Mouse (Mus musculus) heart, adult 2 months (tissue): ENCODE results near the gene Rtf1. TPM values are rescaled to one million over a fixed set of nuclear protein-coding genes. Genes with fewer than 3 reads are reported as not detected.

Source experiments
- DNase-seq, 2 experiments: peaks; one replicate each; pipeline ENCODE4 v3.0.0; 2021
- H3K27ac ChIP-seq: fragments of 200-600 bp; 2 replicates; pipeline ENCODE4 v1.8.1; 2022
- H3K27me3 ChIP-seq: fragments of 200-500 bp; 2 replicates; pipeline ENCODE4 v1.6.1; 2012; ENCODE audit warnings: mild to moderate bottlenecking, low read length, inconsistent platforms, mixed read lengths; ENCODE audit not compliant: control insufficient read depth, insufficient read depth
- H3K36me3 ChIP-seq: fragments of 200-500 bp; 2 replicates; pipeline ENCODE4 v1.6.1; 2012; ENCODE audit warnings: low read length, inconsistent platforms; ENCODE audit not compliant: control insufficient read depth, insufficient read depth
- H3K4me1 ChIP-seq: fragments of 200-500 bp; 2 replicates; pipeline ENCODE4 v1.6.1; 2011; ENCODE audit warnings: low read length; ENCODE audit not compliant: control insufficient read depth, insufficient read depth
- H3K4me3 ChIP-seq: fragments of 200-600 bp; 2 replicates; pipeline ENCODE4 v1.8.1; 2022
- H3K79me2 ChIP-seq: fragments of 200-500 bp; replicated peaks from 2 replicates; pipeline ENCODE4 v1.6.1; 2012; ENCODE audit warnings: mild to moderate bottlenecking, inconsistent platforms, low read length, moderate library complexity, mixed read lengths; ENCODE audit not compliant: control insufficient read depth, insufficient read depth
- H3K9ac ChIP-seq: fragments of 200-500 bp; 2 replicates; pipeline ENCODE4 v1.6.1; 2012; ENCODE audit warnings: low read depth, mild to moderate bottlenecking, control low read depth, inconsistent platforms, low read length, mixed read lengths
- CTCF ChIP-seq: fragments of 200-600 bp; IDR thresholded peaks from 2 replicates; pipeline ENCODE4 v1.8.1; 2022; ENCODE audit warnings: antibody characterized with exemption, mild to moderate bottlenecking, moderate library complexity
- EP300 ChIP-seq: fragments of 200-500 bp; IDR thresholded peaks from 2 replicates; pipeline ENCODE4 v1.6.1; 2011; ENCODE audit warnings: low read depth, low read length, control low read depth; ENCODE audit not compliant: insufficient read depth
- POLR2A ChIP-seq: fragments of 200-500 bp; IDR thresholded peaks from 2 replicates; pipeline ENCODE4 v1.6.1; 2011; ENCODE audit warnings: mild to moderate bottlenecking, low read depth, low read length, control low read depth; ENCODE audit not compliant: insufficient read depth
- WGBS: fragments of 180-500 bp; shearing (Covaris S2); methylation state at CpG from one replicate; pipeline ENCODE4 v1.1.7; 2018; 5-methylcytosine and 5-hydroxymethylcytosine counted together
- intact Hi-C: fragments of 180-260 bp; cut with DNase I; formaldehyde crosslinking; loops from one replicate; pipeline ENCODE4 v1.15.1; 2025
- polyA plus RNA-seq: library from polyadenylated mRNA; depleted of rRNA; stranded (reverse); fragments of >200 nt; gene quantifications from 2 replicates; pipeline ENCODE4 v1.2.3, GENCODE M21; 2012
- total RNA-seq, 2 experiments: library from RNA; stranded (reverse); gene quantifications; 2 replicates each; pipeline ENCODE4 v1.2.3; 2021

Gene Rtf1
- total and polyA plus RNA-seq, 3 experiments = 8.7 to 22.8 (median 21.9) TPM

DNA sequence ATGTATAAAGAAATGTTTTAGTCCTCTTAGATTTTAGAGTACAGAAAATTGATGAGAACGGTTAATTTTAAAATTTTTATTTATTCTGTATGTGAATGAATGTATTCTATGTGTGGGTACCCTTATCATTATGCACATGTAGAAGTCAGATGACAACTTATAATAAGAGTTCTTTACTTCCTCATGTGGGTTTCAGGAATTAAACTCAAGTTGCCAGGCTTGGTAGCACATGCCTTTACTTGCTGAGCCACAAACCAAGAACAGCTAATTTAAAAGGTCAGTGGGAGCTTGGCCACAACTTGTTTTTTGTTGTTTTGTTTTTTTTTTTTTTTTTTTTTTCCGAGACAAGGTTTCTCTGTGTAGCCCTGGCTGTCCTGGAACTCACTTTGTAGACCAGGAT is 20.0 kb downstream of the Rtf1 start:
- no peaks in the 10 kb centered on the region; the same call in 1 of the 2 replicates for H3K79me2 ChIP-seq
- H3K4me1 ChIP-seq = peaks cover 2% of the 10 kb centered on the region
- WGBS = 85% methylated on average over 2 of the region's 2 CpGs
- no peak overlapping the region for H3K9ac ChIP-seq
- H3K27ac ChIP-seq = no peak overlapping the region
- no peak overlapping the region for H3K4me3 ChIP-seq
- no peaks in the 10 kb centered on the region for H3K27me3 ChIP-seq
- peaks cover 7% of the 10 kb centered on the region for H3K36me3 ChIP-seq
- intact Hi-C loops = no loop called here
- no peak for DNase-seq
- TF ChIP-seq POLR2A (no peak), CTCF (no peak), EP300 (no peak)

DNA sequence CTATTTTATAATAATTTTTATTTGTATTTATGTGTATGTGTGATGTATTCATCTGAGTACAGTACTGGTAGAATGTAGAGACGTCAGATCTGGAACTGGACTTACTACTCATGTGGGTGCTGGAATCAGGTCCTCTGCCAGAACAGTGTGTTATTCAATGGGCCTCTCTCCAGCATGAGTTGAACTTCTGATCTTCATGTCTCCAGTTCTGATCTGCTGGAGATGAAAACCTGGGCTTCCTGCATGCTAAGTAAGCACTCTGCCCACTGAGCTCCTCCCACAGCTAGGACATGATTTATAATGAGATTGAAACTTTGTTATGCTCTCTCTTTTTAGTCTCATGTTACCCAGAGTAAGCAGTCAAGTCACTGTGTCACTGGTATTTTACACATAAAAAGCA is 21.2 kb downstream of the Rtf1 start:
- Histone ChIP-seq H3K27me3 (no peaks in the 10 kb centered on the region), H3K9ac (no peak overlapping the region), H3K36me3 (peaks cover 2% of the 10 kb centered on the region; the same call in 1 of the 2 replicates), H3K4me3 (no peak overlapping the region), H3K79me2 (no peaks in the 10 kb centered on the region; the same call in 1 of the 2 replicates), H3K4me1 (peaks cover 1% of the 10 kb centered on the region), H3K27ac (no peak overlapping the region)
- intact Hi-C loops = no loop called here
- WGBS = 37% methylated on average over 1 of the region's 1 CpGs
- DNase-seq = no peak
- TF ChIP-seq CTCF (no peak), EP300 (no peak), POLR2A (no peak)

DNA sequence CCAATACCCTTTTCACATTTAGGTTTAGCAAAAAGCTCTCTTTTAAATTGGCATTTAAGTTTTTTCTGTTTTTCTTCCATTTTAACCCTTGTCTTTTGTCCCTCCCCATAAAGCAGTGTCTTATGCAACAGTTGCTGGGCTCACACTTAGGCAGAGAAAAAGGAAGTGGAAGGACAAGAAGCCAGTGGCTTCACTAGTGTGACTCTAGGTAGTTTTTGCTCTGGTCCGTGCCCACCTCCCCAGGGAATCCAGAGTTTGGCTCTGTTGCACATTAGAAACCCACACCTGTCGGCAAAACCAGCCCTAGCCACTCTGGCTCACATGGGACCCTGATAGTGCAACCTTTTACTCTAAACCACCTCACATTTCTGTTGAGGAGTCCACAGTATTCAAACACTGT is 23.6 kb downstream of the Rtf1 start:
- Histone ChIP-seq H3K9ac (no peak overlapping the region), H3K4me1 (no peaks in the 10 kb centered on the region; the same call in 1 of the 2 replicates), H3K4me3 (no peak overlapping the region), H3K36me3 (no peaks in the 10 kb centered on the region; the same call in 1 of the 2 replicates), H3K27me3 (no peaks in the 10 kb centered on the region), H3K27ac (no peak overlapping the region), H3K79me2 (no peaks in the 10 kb centered on the region; the same call in 1 of the 2 replicates)
- WGBS = 75% methylated on average over 2 of the region's 2 CpGs
- DNase-seq = no peak
- intact Hi-C loops = no loop called here
- no peak for TF ChIP-seq POLR2A
- TF ChIP-seq EP300 = no peak
- TF ChIP-seq CTCF = no peak

DNA sequence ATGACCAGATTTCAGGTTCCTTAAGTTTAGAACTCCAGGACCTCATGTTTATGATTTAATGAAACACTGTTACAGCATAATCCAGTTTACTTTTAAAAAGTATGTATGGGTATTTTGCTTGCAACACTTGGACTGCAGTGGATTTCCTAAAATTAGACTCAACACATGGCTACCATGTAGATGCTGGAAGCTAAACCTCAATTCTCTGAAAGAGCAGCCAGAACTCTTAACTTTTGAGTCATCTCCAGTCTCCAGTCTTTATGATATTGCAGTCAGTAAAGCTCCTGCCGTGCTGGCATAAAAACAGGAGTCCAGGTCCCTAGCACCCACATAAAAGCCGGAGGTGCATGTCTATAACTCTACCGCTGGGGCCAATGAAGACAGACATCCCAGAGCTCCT is 25.1 kb downstream of the Rtf1 start:
- TF ChIP-seq CTCF = no peak
- no peak for TF ChIP-seq EP300
- TF ChIP-seq POLR2A = no peak
- Histone ChIP-seq H3K36me3 (no peaks in the 10 kb centered on the region; the same call in 1 of the 2 replicates), H3K27me3 (no peaks in the 10 kb centered on the region), H3K4me1 (no peaks in the 10 kb centered on the region; the same call in 1 of the 2 replicates), H3K79me2 (no peaks in the 10 kb centered on the region; the same call in 1 of the 2 replicates), H3K9ac (no peak overlapping the region), H3K4me3 (no peak overlapping the region), H3K27ac (no peak overlapping the region)
- no peak for DNase-seq
- intact Hi-C loops = no loop called here
- WGBS = 93% methylated on average over 3 of the region's 3 CpGs

GRCm38 (mm10) chr2:119703171-119703570 is 28.3 kb downstream of the Rtf1 start:
- no peak for DNase-seq
- Histone ChIP-seq H3K4me3 (no peak overlapping the region), H3K36me3 (peaks cover 2% of the 10 kb centered on the region; the same call in 1 of the 2 replicates), H3K27ac (no peak overlapping the region), H3K9ac (no peak overlapping the region), H3K4me1 (no peaks in the 10 kb centered on the region), H3K27me3 (no peaks in the 10 kb centered on the region), H3K79me2 (no peaks in the 10 kb centered on the region; the same call in 1 of the 2 replicates)
- WGBS = 99% methylated on average over 2 of the region's 2 CpGs
- intact Hi-C loops = no loop called here
- TF ChIP-seq EP300 (no peak), POLR2A (no peak), CTCF (no peak)

DNA sequence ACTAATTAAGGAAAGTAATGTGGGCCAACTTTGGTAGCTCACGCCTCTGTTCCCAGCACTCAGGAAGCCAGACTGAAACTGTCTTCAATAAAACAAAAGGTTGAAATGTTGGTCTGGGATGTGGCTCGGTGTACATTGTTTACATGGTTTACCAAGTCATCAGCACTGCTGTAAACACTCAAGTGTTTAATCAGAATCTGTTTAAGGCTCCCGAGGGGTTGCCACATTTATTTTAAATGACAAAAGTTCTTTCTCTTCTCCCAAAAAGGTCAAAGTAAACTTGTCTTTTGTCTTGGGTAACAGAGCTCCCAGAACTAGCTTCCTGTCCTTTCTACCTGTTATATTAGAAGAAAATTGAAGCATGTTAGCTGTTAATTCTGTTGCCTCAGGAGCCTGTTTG is 32.8 kb downstream of the Rtf1 start:
- intact Hi-C loops = no loop called here
- Histone ChIP-seq H3K9ac (no peak overlapping the region), H3K27me3 (no peaks in the 10 kb centered on the region), H3K27ac (no peak overlapping the region), H3K4me3 (no peak overlapping the region), H3K36me3 (peaks cover 2% of the 10 kb centered on the region), H3K79me2 (no peaks in the 10 kb centered on the region), H3K4me1 (no peaks in the 10 kb centered on the region)
- WGBS = 68% methylated on average over 3 of the region's 3 CpGs
- TF ChIP-seq POLR2A (no peak), EP300 (no peak), CTCF (no peak)
- no peak for DNase-seq
